Mouse (Mus musculus) heart, adult 18-20 months (tissue): Measurements from ENCODE around the gene Evc. TPM values are rescaled to one million over a fixed set of nuclear protein-coding genes. Genes with fewer than 3 reads are reported as not detected.
A peak's percentile ranks its signal among the peaks of the same experiment; 100 is the strongest.

Experiments used
- DNase-seq, 2 experiments: peaks; one replicate each; pipeline ENCODE4 v3.0.0; 2021 to 2022; ENCODE audit warnings: mixed read lengths in 1 of 2
- total RNA-seq, 2 experiments: library from RNA; stranded (reverse); gene quantifications; 2 replicates each; pipeline ENCODE4 v1.2.3; 2021

Evc gene
- total RNA-seq, 2 experiments from 2014 or later: 5.1 to 6.0 TPM

- DNase-seq: no peak
Measured at GRCm38 (mm10) chr5:37310026-37310425, 26.7 kb downstream of the Evc start.

GRCm38 (mm10) chr5:37298370-37298769 is 38.3 kb downstream of the Evc start:
- peak; percentile 14 to 42 for DNase-seq

GRCm38 (mm10) chr5:37296717-37297116 is 40.0 kb downstream of the Evc start:
- DNase-seq: no peak

- no peak for DNase-seq
Measured at GRCm38 (mm10) chr5:37290983-37291382, 45.7 kb downstream of the Evc start.

- DNase-seq: peak; percentile 12 to 64
Measured at GRCm38 (mm10) chr5:37289236-37289635, 47.5 kb downstream of the Evc start.

GRCm38 (mm10) chr5:37288374-37288773 is 48.3 kb downstream of the Evc start:
- peak; percentile 30 to 51 for DNase-seq

- no peak for DNase-seq
Measured at GRCm38 (mm10) chr5:37281021-37281420, 55.7 kb downstream of the Evc start.

GRCm38 (mm10) chr5:37263816-37264215 is 72.9 kb downstream of the Evc start:
- peak; percentile 21 to 22 for DNase-seq

GRCm38 (mm10) chr5:37261734-37262133 is 75.0 kb downstream of the Evc start:
- DNase-seq: no peak

GRCm38 (mm10) chr5:37257243-37257642 is 79.5 kb downstream of the Evc start:
- DNase-seq: peak in 1 of 2 experiments; percentile 36

GRCm38 (mm10) chr5:37256823-37257222 is 79.9 kb downstream of the Evc start:
- no peak for DNase-seq

- no peak for DNase-seq
Measured at GRCm38 (mm10) chr5:37254523-37254922, 82.2 kb downstream of the Evc start.

- DNase-seq: no peak
Measured at GRCm38 (mm10) chr5:37252101-37252804, 84.4 kb downstream of the Evc start.

- no peak for DNase-seq
Measured at GRCm38 (mm10) chr5:37251596-37251995, 85.1 kb downstream of the Evc start.

GRCm38 (mm10) chr5:37248870-37249269 is 87.8 kb downstream of the Evc start:
- DNase-seq: no peak

- DNase-seq: no peak
Measured at GRCm38 (mm10) chr5:37247456-37247855, 89.2 kb downstream of the Evc start.

GRCm38 (mm10) chr5:37246138-37246910 is 90.4 kb downstream of the Evc start:
- DNase-seq: peak in 1 of 2 experiments; percentile 16

GRCm38 (mm10) chr5:37245651-37246050 is 91.0 kb downstream of the Evc start:
- peak; percentile 39 to 55 for DNase-seq

- DNase-seq: no peak
Measured at GRCm38 (mm10) chr5:37244666-37245242, 91.9 kb downstream of the Evc start.

GRCm38 (mm10) chr5:37244161-37244560 is 92.5 kb downstream of the Evc start:
- no peak for DNase-seq

- DNase-seq: peak; percentile 42 to 81
Measured at GRCm38 (mm10) chr5:37243169-37243886, 93.4 kb downstream of the Evc start.

GRCm38 (mm10) chr5:37242360-37243168 is 94.1 kb downstream of the Evc start:
- no peak for DNase-seq
